ENCODE assay signal across 14 mouse cellular contexts in genomic region chr3:89607327-89607726, GRCm38 (mm10).
DNase-seq lines count a peak whose midpoint lies in the region; ATAC-seq and TF ChIP-seq lines count a peak whose summit lies in the region.
"Had no signal": no experiment of that assay in that cellular context is flagged by ENCODE, and none has a peak within 500 bp of the region (broad histone marks: within the 10 kb centered on the region; RNA-seq: fewer than 3 reads in every experiment).

No protein-coding gene starts in this region.

- DNase-seq in embryo, embryonic 10 days (ENCODE audit: low spot score): peak; percentile 56
- no peak for DNase-seq in embryo, embryonic 9.5 days (ENCODE audit: extremely low spot score)
- peak; percentile 41 for DNase-seq in ZHBTc4 (ENCODE audit: low read depth, low spot score)
- peak; percentile 73 for DNase-seq in midbrain, embryonic 14.5 days
- DNase-seq in layer of hippocampus, adult 9-10 months (ENCODE audit: low spot score): no peak
- no peak for DNase-seq in cerebellum, adult 11-12 months
- DNase-seq: cerebellum, adult 2 months; heart, adult 18-20 months; kidney, adult 2 months; lung, postnatal 36 days had no signal

- H3K27ac ChIP-seq in forebrain, embryonic 13.5 days: peak overlapping the region; percentile 48; the same call in 1 of the 2 replicates
- peak overlapping the region; percentile 61 for H3K27ac ChIP-seq in midbrain, embryonic 14.5 days (replicated peaks; ENCODE audit: low read depth, low read length)
- no peak overlapping the region for H3K27ac ChIP-seq in intestine, postnatal 0 days (ENCODE audit: low read depth, low read length)
- H3K27ac ChIP-seq: embryonic facial prominence, embryonic 15.5 days; liver, embryonic 14.5 days had no signal

- 13% methylated on average over 1 of the region's 1 CpGs for WGBS in forebrain, embryonic 13.5 days
- 25% methylated on average over 1 of the region's 1 CpGs for WGBS in midbrain, embryonic 14.5 days
- WGBS in intestine, postnatal 0 days: 67% methylated on average over 1 of the region's 1 CpGs

- no peak overlapping the region for H3K9ac ChIP-seq in forebrain, embryonic 13.5 days
- H3K9ac ChIP-seq in midbrain, embryonic 14.5 days (replicated peaks; ENCODE audit: low read length): no peak overlapping the region; the same call in 1 of the 2 replicates
- no peak overlapping the region for H3K9ac ChIP-seq in intestine, postnatal 0 days (ENCODE audit: low read depth, low read length)
- H3K9ac ChIP-seq: embryonic facial prominence, embryonic 15.5 days; liver, embryonic 14.5 days had no signal

- no peak overlapping the region for H3K4me3 ChIP-seq in forebrain, embryonic 13.5 days
- H3K4me3 ChIP-seq in midbrain, embryonic 14.5 days (replicated peaks; ENCODE audit: low read depth, low read length): no peak overlapping the region
- no peak overlapping the region for H3K4me3 ChIP-seq in intestine, postnatal 0 days (ENCODE audit: low read depth, low read length)
- H3K4me3 ChIP-seq: embryonic facial prominence, embryonic 15.5 days had no signal

- peak; percentile 48 for ATAC-seq in forebrain, embryonic 13.5 days
- ATAC-seq in midbrain, embryonic 14.5 days (ENCODE audit: low FRiP score, low TSS enrichment): peak; percentile 31; the same call in 1 of the 2 replicates
- ATAC-seq in intestine, postnatal 0 days: no peak

- H3K4me1 ChIP-seq in forebrain, embryonic 13.5 days: peaks cover 39% of the 10 kb centered on the region
- peaks cover 30% of the 10 kb centered on the region for H3K4me1 ChIP-seq in midbrain, embryonic 14.5 days (ENCODE audit: control insufficient read depth, insufficient read depth, low read length)
- H3K4me1 ChIP-seq in intestine, postnatal 0 days (replicated peaks; ENCODE audit: control insufficient read depth, insufficient read depth, low read length): no peaks in the 10 kb centered on the region
- H3K4me1 ChIP-seq: embryonic facial prominence, embryonic 15.5 days had no signal

- no peaks in the 10 kb centered on the region for H3K27me3 ChIP-seq in forebrain, embryonic 13.5 days
- no peaks in the 10 kb centered on the region for H3K27me3 ChIP-seq in midbrain, embryonic 14.5 days (ENCODE audit: control insufficient read depth, insufficient read depth, low read length)
- H3K27me3 ChIP-seq in intestine, postnatal 0 days (replicated peaks; ENCODE audit: control insufficient read depth, insufficient read depth, low read length): no peaks in the 10 kb centered on the region
- H3K27me3 ChIP-seq: embryonic facial prominence, embryonic 15.5 days had no signal

- peak overlapping the region; percentile 25 for H3K4me2 ChIP-seq in forebrain, embryonic 13.5 days
- H3K4me2 ChIP-seq in midbrain, embryonic 14.5 days (ENCODE audit: low read length): peak overlapping the region; percentile 31
- H3K4me2 ChIP-seq in intestine, postnatal 0 days (replicated peaks; ENCODE audit: low read depth): no peak overlapping the region
- H3K4me2 ChIP-seq: embryonic facial prominence, embryonic 15.5 days had no signal

- no peak for TF ChIP-seq CTCF in intestine, postnatal 0 days (IDR thresholded peaks at IDR 0.05; ENCODE audit: low read depth)

- no peaks in the 10 kb centered on the region for H3K36me3 ChIP-seq in forebrain, embryonic 13.5 days (ENCODE audit: poor library complexity, severe bottlenecking)
- no peaks in the 10 kb centered on the region for H3K36me3 ChIP-seq in midbrain, embryonic 14.5 days (ENCODE audit: control insufficient read depth, insufficient read depth, low read length)
- H3K36me3 ChIP-seq in intestine, postnatal 0 days (ENCODE audit: control insufficient read depth, insufficient read depth): no peaks in the 10 kb centered on the region
- H3K36me3 ChIP-seq: embryonic facial prominence, embryonic 15.5 days had no signal

- no peaks in the 10 kb centered on the region for H3K9me3 ChIP-seq in forebrain, embryonic 13.5 days (replicated peaks)
- no peaks in the 10 kb centered on the region for H3K9me3 ChIP-seq in midbrain, embryonic 14.5 days (ENCODE audit: control insufficient read depth, low read length)
- H3K9me3 ChIP-seq in intestine, postnatal 0 days (ENCODE audit: control insufficient read depth): no peaks in the 10 kb centered on the region
- H3K9me3 ChIP-seq: embryonic facial prominence, embryonic 15.5 days had no signal

Comparison
In these comparisons a context has a peak if more than half of its experiments do, and no peak if none do; other contexts are left out.
1. DNase-seq: peak in embryo, embryonic 10 days (single experiment), ZHBTc4 (single experiment) and midbrain, embryonic 14.5 days (single experiment); none in embryo, embryonic 9.5 days (single experiment), layer of hippocampus, adult 9-10 months (single experiment) and cerebellum, adult 11-12 months (single experiment).